Comparison of ENCODE assay signal across 9 mouse cellular contexts in genomic region chr10:111010480-111011225, GRCm38 (mm10). TPM values are rescaled to one million over a fixed set of nuclear protein-coding genes. Genes with fewer than 3 reads are reported as not detected.
DNase-seq lines count a peak whose midpoint lies in the region; ATAC-seq and TF ChIP-seq lines count a peak whose summit lies in the region.
"Had no signal": no experiment of that assay in that cellular context is flagged by ENCODE, and none has a peak within 500 bp of the region (broad histone marks: within the 10 kb centered on the region; RNA-seq: fewer than 3 reads in every experiment).

No protein-coding gene starts in this region.

- intact Hi-C loops in gastrocnemius, adult 2 months (cut with DNase I), result no loop called here

- H3K36me3 ChIP-seq in embryonic facial prominence, embryonic 12.5 days, result no peaks in the 10 kb centered on the region
- H3K36me3 ChIP-seq in hindbrain, embryonic 11.5 days (ENCODE audit: control insufficient read depth, insufficient read depth, low read length), result no peaks in the 10 kb centered on the region
- H3K36me3 ChIP-seq in limb, embryonic 12.5 days, result no peaks in the 10 kb centered on the region

- ATAC-seq in activated CD4-positive, CD25-positive, alpha-beta regulatory T cell, adult 4 months, result peak; percentile 30
- ATAC-seq in embryonic facial prominence, embryonic 12.5 days (ENCODE audit: insufficient number of reproducible peaks, insufficient read depth, low FRiP score, low TSS enrichment), result no peak
- peak; percentile 31; the same call in 1 of the 2 replicates for ATAC-seq in hindbrain, embryonic 11.5 days (ENCODE audit: low FRiP score)
- no peak for ATAC-seq in limb, embryonic 12.5 days (ENCODE audit: insufficient number of reproducible peaks, insufficient read depth, low FRiP score, low TSS enrichment, low read depth)

- no peak for TF ChIP-seq CTCF in gastrocnemius, adult 2 months (IDR thresholded peaks at IDR 0.05)

- peak overlapping the region; percentile 100 for H3K27ac ChIP-seq in gastrocnemius, adult 2 months
- H3K27ac ChIP-seq in embryonic facial prominence, embryonic 12.5 days, result peak overlapping the region; percentile 98
- H3K27ac ChIP-seq in hindbrain, embryonic 11.5 days (ENCODE audit: low read depth, low read length), result peak overlapping the region; percentile 100
- H3K27ac ChIP-seq in limb, embryonic 12.5 days, result peak overlapping the region; percentile 99

- H3K4me1 ChIP-seq in embryonic facial prominence, embryonic 12.5 days, result peaks cover 11% of the 10 kb centered on the region; the same call in 1 of the 2 replicates
- no peaks in the 10 kb centered on the region for H3K4me1 ChIP-seq in hindbrain, embryonic 11.5 days (replicated peaks; ENCODE audit: control insufficient read depth, insufficient read depth, low read length)
- peaks cover 13% of the 10 kb centered on the region for H3K4me1 ChIP-seq in limb, embryonic 12.5 days (replicated peaks)

- H3K9ac ChIP-seq in embryonic facial prominence, embryonic 12.5 days, result peak overlapping the region; percentile 96
- peak overlapping the region; percentile 99 for H3K9ac ChIP-seq in hindbrain, embryonic 11.5 days (ENCODE audit: low read depth, low read length)
- H3K9ac ChIP-seq in limb, embryonic 12.5 days (replicated peaks), result peak overlapping the region; percentile 97

- WGBS in embryonic facial prominence, embryonic 12.5 days, result under 1% methylated on average over 19 of the region's 19 CpGs
- WGBS in hindbrain, embryonic 11.5 days, result under 1% methylated on average over 19 of the region's 19 CpGs
- under 1% methylated on average over 19 of the region's 19 CpGs for WGBS in limb, embryonic 12.5 days

- no peaks in the 10 kb centered on the region for H3K9me3 ChIP-seq in embryonic facial prominence, embryonic 12.5 days
- no peaks in the 10 kb centered on the region for H3K9me3 ChIP-seq in hindbrain, embryonic 11.5 days (ENCODE audit: control insufficient read depth, low read length)
- H3K9me3 ChIP-seq in limb, embryonic 12.5 days, result no peaks in the 10 kb centered on the region

- no peak for DNase-seq in gastrocnemius, adult 2 months
- DNase-seq in gastrocnemius, postnatal 4 days (ENCODE audit: low spot score in 2 of 2), result no peak
- DNase-seq in hindbrain, embryonic 11.5 days (ENCODE audit: low spot score), result peak; percentile 71
- DNase-seq in naive thymus-derived CD4-positive, alpha-beta T cell, adult 2 months (ENCODE audit: low read depth), result peak; percentile 54
- DNase-seq in spleen, adult 12 weeks (ENCODE audit: low spot score), result no peak

- peak overlapping the region; percentile 90 for H3K4me3 ChIP-seq in gastrocnemius, adult 2 months
- peak overlapping the region; percentile 89 for H3K4me3 ChIP-seq in embryonic facial prominence, embryonic 12.5 days
- peak overlapping the region; percentile 95 for H3K4me3 ChIP-seq in hindbrain, embryonic 11.5 days (ENCODE audit: low read depth, low read length)
- H3K4me3 ChIP-seq in limb, embryonic 12.5 days (replicated peaks), result peak overlapping the region; percentile 80

- peak overlapping the region; percentile 87 for H3K4me2 ChIP-seq in embryonic facial prominence, embryonic 12.5 days (replicated peaks)
- peak overlapping the region; percentile 78 for H3K4me2 ChIP-seq in hindbrain, embryonic 11.5 days (replicated peaks; ENCODE audit: low read depth, low read length)
- H3K4me2 ChIP-seq in limb, embryonic 12.5 days, result peak overlapping the region; percentile 80

- no peaks in the 10 kb centered on the region for H3K27me3 ChIP-seq in embryonic facial prominence, embryonic 12.5 days
- H3K27me3 ChIP-seq in hindbrain, embryonic 11.5 days (ENCODE audit: control insufficient read depth, insufficient read depth, low read length), result no peaks in the 10 kb centered on the region
- H3K27me3 ChIP-seq in limb, embryonic 12.5 days, result no peaks in the 10 kb centered on the region
- H3K27me3 ChIP-seq: Patski had no signal

RNA-seq across cellular contexts. Expression of gene Zdhhc17, which starts 0.7 kb away (rescaled TPM):
- total RNA-seq in gastrocnemius, adult 2 months (2021), result 10 to 100 TPM; 21.3 to 24.0 TPM
- 10 to 100 TPM; 31.5 to 32.4 TPM for total RNA-seq in gastrocnemius, postnatal 4 days (2021)
- polyA plus RNA-seq in activated CD4-positive, CD25-positive, alpha-beta regulatory T cell, adult 4 months (2017; shearing (Covaris generic)), result 10 to 100 TPM; 11.1 to 16.7 TPM
- polyA plus RNA-seq in embryonic facial prominence, embryonic 12.5 days (2016; fragmentation: Nextera tagmentation; extraction: Ambion mirVana), result 35.2 and 38.4 TPM in 2 replicates
- polyA plus RNA-seq in hindbrain, embryonic 11.5 days (2014; fragmentation: Nextera tagmentation; extraction: Ambion mirVana), result 33.3 and 39.0 TPM in 2 replicates
- polyA plus RNA-seq in limb, embryonic 12.5 days (2016; fragmentation: Nextera tagmentation; extraction: Ambion mirVana), result 32.6 and 34.9 TPM in 2 replicates

Comparison
In these comparisons a context has a peak if more than half of its experiments do, and no peak if none do; other contexts are left out.
1. DNase-seq: peak in hindbrain, embryonic 11.5 days (single experiment) and naive thymus-derived CD4-positive, alpha-beta T cell, adult 2 months (single experiment); none in gastrocnemius, adult 2 months (single experiment), gastrocnemius, postnatal 4 days (0 of 2) and spleen, adult 12 weeks (single experiment).
2. ATAC-seq: peak in activated CD4-positive, CD25-positive, alpha-beta regulatory T cell, adult 4 months (single experiment) and hindbrain, embryonic 11.5 days (single experiment); none in embryonic facial prominence, embryonic 12.5 days (single experiment) and limb, embryonic 12.5 days (single experiment).
3. Peak in every context shown above with its lines, with median percentiles within 50 percentile points of each other: H3K27ac ChIP-seq, H3K4me3 ChIP-seq, H3K4me2 ChIP-seq and H3K9ac ChIP-seq.